Mouse (Mus musculus) CH12.LX (cell line): ENCODE results near the gene Keap1. TPM values are rescaled to one million over a fixed set of nuclear protein-coding genes. Genes with fewer than 3 reads are reported as not detected.
A peak's percentile ranks its signal among the peaks of the same experiment; 100 is the strongest.

Source experiments
- DNase-seq: peaks from one replicate; pipeline ENCODE4 v3.0.0-alpha.2; 2013; ENCODE audit errors: extremely low read depth
- H3K27ac ChIP-seq: 2 replicates; pipeline ENCODE4 v1.5.1; 2012; ENCODE audit warnings: low read depth, mild to moderate bottlenecking, control low read depth, moderate library complexity; ENCODE audit not compliant: insufficient read depth
- H3K27me3 ChIP-seq: replicated peaks from 2 replicates; pipeline ENCODE3; 2012; ENCODE audit warnings: inconsistent platforms
- H3K36me3 ChIP-seq, 2 experiments: replicated peaks in 1 of 2; 2 replicates each; pipeline versions ENCODE3 to v1.6.1; 2012; ENCODE audit warnings: inconsistent platforms in 1 of 2, low read length in 1 of 2, mild to moderate bottlenecking in 1 of 2, mixed read lengths in 1 of 2, moderate library complexity in 1 of 2; ENCODE audit not compliant: control insufficient read depth in 1 of 2, insufficient read depth in 1 of 2
- H3K4me1 ChIP-seq, 2 experiments: 2 replicates each; pipeline ENCODE4 v1.6.1; 2012; ENCODE audit warnings: inconsistent platforms in 1 of 2, moderate library complexity in 1 of 2; ENCODE audit not compliant: insufficient read depth in 2 of 2, control insufficient read depth in 1 of 2
- H3K4me2 ChIP-seq: 2 replicates; pipeline ENCODE4 v1.6.1; 2012; ENCODE audit warnings: low read depth, mild to moderate bottlenecking, control low read depth; ENCODE audit not compliant: poor library complexity, insufficient read depth, severe bottlenecking
- H3K4me3 ChIP-seq, 3 experiments: fragments of 150-350 bp in 1 of 3; sonication (generic) in 1 of 3; replicated peaks in 1 of 3; 2 replicates each; pipeline versions ENCODE3 to v1.5.1; 2011 to 2012; ENCODE audit warnings: low read depth in 2 of 3, low read length in 2 of 3, mild to moderate bottlenecking in 2 of 3, moderate library complexity in 2 of 3, control low read depth in 1 of 3, improper control_type of control experiment in 1 of 3, inconsistent platforms in 1 of 3, mixed read lengths in 1 of 3; ENCODE audit not compliant: poor library complexity in 1 of 3
- H3K79me2 ChIP-seq: replicated peaks from 2 replicates; pipeline ENCODE4 v1.6.1; 2012; ENCODE audit warnings: mild to moderate bottlenecking, moderate library complexity; ENCODE audit not compliant: control insufficient read depth, poor library complexity, insufficient read depth, severe bottlenecking; ENCODE audit errors: extremely low read depth
- H3K9ac ChIP-seq: 2 replicates; pipeline ENCODE4 v1.6.1; 2012; ENCODE audit warnings: low read depth, mild to moderate bottlenecking, control low read depth, moderate library complexity; ENCODE audit not compliant: insufficient read depth
- H3K9me3 ChIP-seq: replicated peaks from 2 replicates; pipeline ENCODE3; 2012; ENCODE audit warnings: low read length, inconsistent platforms, mixed read lengths
- CTCF ChIP-seq, 2 experiments: IDR thresholded peaks in 1 of 2; conservative IDR thresholded peaks in 1 of 2; 2 replicates each; pipeline ENCODE4 v1.5.1; 2011 to 2012; ENCODE audit warnings: low read depth in 2 of 2, low read length in 2 of 2, improper control_type of control experiment in 1 of 2, inconsistent platforms in 1 of 2, mild to moderate bottlenecking in 1 of 2, moderate library complexity in 1 of 2
- E2F4 ChIP-seq: IDR thresholded peaks from 2 replicates; pipeline ENCODE4 v1.6.1; 2011; ENCODE audit warnings: low read depth, low read length, improper control_type of control experiment; ENCODE audit not compliant: insufficient replicate concordance
- EP300 ChIP-seq: IDR thresholded peaks from 2 replicates; pipeline ENCODE4 v1.6.1; 2011; ENCODE audit warnings: low read length, improper control_type of control experiment
- ETS1 ChIP-seq: conservative IDR thresholded peaks from 2 replicates; pipeline ENCODE4 v1.6.1; 2012; ENCODE audit warnings: low read depth, mild to moderate bottlenecking, inconsistent platforms, low read length, improper control_type of control experiment, moderate library complexity
- GABPA ChIP-seq: IDR thresholded peaks from 2 replicates; pipeline ENCODE4 v1.6.1; 2012; ENCODE audit warnings: low read depth, low read length, improper control_type of control experiment, inconsistent platforms; ENCODE audit not compliant: insufficient replicate concordance
- IRF4 ChIP-seq: IDR thresholded peaks from 2 replicates; pipeline ENCODE4 v1.6.1; 2014; ENCODE audit warnings: low read depth, mild to moderate bottlenecking, inconsistent platforms, low read length, improper control_type of control experiment
- JUND ChIP-seq: conservative IDR thresholded peaks from 2 replicates; pipeline ENCODE4 v1.6.1; 2011; ENCODE audit warnings: low read depth, low read length, improper control_type of control experiment
- MAFK ChIP-seq: IDR thresholded peaks from 2 replicates; pipeline ENCODE4 v1.6.1; 2011; ENCODE audit warnings: low read length, improper control_type of control experiment; ENCODE audit not compliant: insufficient replicate concordance
- MAZ ChIP-seq: IDR thresholded peaks from 2 replicates; pipeline ENCODE4 v1.6.1; 2012; ENCODE audit warnings: low read depth, mild to moderate bottlenecking, inconsistent platforms, low read length, improper control_type of control experiment, moderate library complexity
- MXI1 ChIP-seq: IDR thresholded peaks from 2 replicates; pipeline ENCODE4 v1.6.1; 2011; ENCODE audit warnings: mild to moderate bottlenecking, low read depth, low read length, improper control_type of control experiment
- MYC ChIP-seq: IDR thresholded peaks from 2 replicates; pipeline ENCODE4 v1.6.1; 2011; ENCODE audit warnings: low read depth, mild to moderate bottlenecking, improper control_type of control experiment, low read length
- NELFE ChIP-seq: IDR thresholded peaks from 2 replicates; pipeline ENCODE4 v1.6.1; 2011; ENCODE audit warnings: low read depth, low read length, improper control_type of control experiment
- NRF1 ChIP-seq: IDR thresholded peaks from 2 replicates; pipeline ENCODE4 v1.6.1; 2014; ENCODE audit warnings: low read depth, mild to moderate bottlenecking, inconsistent platforms, low read length, improper control_type of control experiment, moderate library complexity
- PAX5 ChIP-seq: IDR thresholded peaks from 2 replicates; pipeline ENCODE4 v1.6.1; 2012; ENCODE audit warnings: low read length, inconsistent platforms, mixed read lengths
- POLR2AphosphoS2 ChIP-seq: IDR thresholded peaks from 2 replicates; pipeline ENCODE4 v1.6.1; 2011; ENCODE audit warnings: low read depth, low read length, improper control_type of control experiment
- RAD21 ChIP-seq: IDR thresholded peaks from 2 replicates; pipeline ENCODE4 v1.6.1; 2011; ENCODE audit warnings: low read depth, mild to moderate bottlenecking, low read length, improper control_type of control experiment, moderate library complexity
- TCF12 ChIP-seq: IDR thresholded peaks from 2 replicates; pipeline ENCODE4 v1.6.1; 2014; ENCODE audit warnings: low read depth, mild to moderate bottlenecking, inconsistent platforms, low read length, improper control_type of control experiment
- USF1 ChIP-seq: IDR thresholded peaks from 2 replicates; pipeline ENCODE4 v1.6.1; 2014; ENCODE audit warnings: low read depth, mild to moderate bottlenecking, inconsistent platforms, low read length, improper control_type of control experiment
- ZNF384 ChIP-seq: IDR thresholded peaks from 2 replicates; pipeline ENCODE4 v1.6.1; 2012; ENCODE audit warnings: low read depth, low read length, improper control_type of control experiment, inconsistent platforms
- dilution Hi-C: fragments of 300-500 bp; cut with MboI; formaldehyde crosslinking; loops from 2 replicates; pipeline ENCODE4 v1.14.3; 2020; ENCODE audit warnings: low sequenced_read_pairs; ENCODE audit not compliant: extremely low pct_unique_long_range_greater_than_20kb, extremely low pct_ligation_motif_present
- in situ Hi-C: fragments of 300-500 bp; cut with MboI; formaldehyde crosslinking; loops from 3 replicates; pipeline ENCODE4 v1.14.3; 2019; ENCODE audit warnings: low sequenced_read_pairs, low pct_ligation_motif_present, low pct_unique_long_range_greater_than_20kb, mixed read lengths
- polyA plus RNA-seq: library from polyadenylated mRNA; unstranded; fragments of >175 nt; gene quantifications from 2 replicates; pipeline ENCODE4 v1.2.1, GENCODE M21; 2012; ENCODE audit warnings: low read depth; ENCODE audit not compliant: insufficient read length
- total RNA-seq, 2 experiments: library from RNA; depleted of rRNA; stranded (reverse); fragments of 300-350 nt in 1 of 2; fragments of >200 nt in 1 of 2; gene quantifications; 2 replicates each; pipeline ENCODE4 v1.2.3; 2012 to 2014

Gene Keap1
- total and polyA plus RNA-seq, 3 experiments = 18.4 to 41.7 (median 31.2) TPM

- no peak overlapping the region for H3K27ac ChIP-seq
- in situ Hi-C loops = loop anchor here (5.0 kb wide), 1 partner anchor 48 kb away; no protein-coding TSS in a partner anchor
- H3K4me3 ChIP-seq = no peak overlapping the region
- DNase-seq = no peak
- no peaks in the 10 kb centered on the region for H3K9me3 ChIP-seq
- H3K9ac ChIP-seq = no peak overlapping the region
- H3K4me1 ChIP-seq = no peaks in the 10 kb centered on the region
- TF ChIP-seq MXI1 (no peak), ZNF384 (no peak), CTCF (conservative IDR thresholded peaks at IDR 0.05 in 1 of 2, IDR thresholded peaks at IDR 0.05 in 1 of 2; ENCODE audit: low read depth in 2 of 2, low read length in 2 of 2) (no peak), MYC (no peak), E2F4 (no peak), NELFE (no peak), IRF4 (no peak), JUND (no peak), GABPA (no peak), EP300 (no peak), TCF12 (no peak), RAD21 (no peak), MAFK (no peak), PAX5 (no peak), MAZ (no peak), USF1 (no peak), ETS1 (no peak), NRF1 (no peak)
- TF ChIP-seq, all 38 proteins: peak for 0
- H3K36me3 ChIP-seq = peaks cover 90 to 99% of the 10 kb centered on the region in 2 experiments
- 0 out of 2 replicates have a peak, but pooled peaks cover 3% of the 10 kb centered on the region for H3K79me2 ChIP-seq
- no peaks in the 10 kb centered on the region for H3K27me3 ChIP-seq
- dilution Hi-C loops = no loop called here
- no peak overlapping the region for H3K4me2 ChIP-seq
Measured at GRCm38 (mm10) chr9:21275013-21275710, 36.0 kb upstream of the Keap1 start.

GRCm38 (mm10) chr9:21274336-21274735, 35.2 kb upstream of the Keap1 start:
- dilution Hi-C loops (no loop called here), in situ Hi-C loops (no loop called here)
- Histone ChIP-seq H3K27ac (no peak overlapping the region), H3K36me3 (peaks cover 90 to 97% of the 10 kb centered on the region in 2 experiments), H3K9ac (no peak overlapping the region), H3K9me3 (no peaks in the 10 kb centered on the region), H3K4me1 (no peaks in the 10 kb centered on the region), H3K4me2 (no peak overlapping the region), H3K79me2 (0 out of 2 replicates have a peak, but pooled peaks cover 3% of the 10 kb centered on the region), H3K4me3 (no peak overlapping the region), H3K27me3 (no peaks in the 10 kb centered on the region)
- no peak for TF ChIP-seq RAD21
- 0 out of 2 replicates have a peak, but pooled peaks have one; percentile 5 for TF ChIP-seq POLR2AphosphoS2
- no peak for DNase-seq
